Mouse (Mus musculus): Measurements from ENCODE around the gene Nt5c. TPM values are rescaled to one million over a fixed set of nuclear protein-coding genes. Genes with fewer than 3 reads are reported as not detected.

Gene Nt5c
- polyA plus RNA-seq, 1 experiment from 2014 or later, result 66.2 TPM

DNA sequence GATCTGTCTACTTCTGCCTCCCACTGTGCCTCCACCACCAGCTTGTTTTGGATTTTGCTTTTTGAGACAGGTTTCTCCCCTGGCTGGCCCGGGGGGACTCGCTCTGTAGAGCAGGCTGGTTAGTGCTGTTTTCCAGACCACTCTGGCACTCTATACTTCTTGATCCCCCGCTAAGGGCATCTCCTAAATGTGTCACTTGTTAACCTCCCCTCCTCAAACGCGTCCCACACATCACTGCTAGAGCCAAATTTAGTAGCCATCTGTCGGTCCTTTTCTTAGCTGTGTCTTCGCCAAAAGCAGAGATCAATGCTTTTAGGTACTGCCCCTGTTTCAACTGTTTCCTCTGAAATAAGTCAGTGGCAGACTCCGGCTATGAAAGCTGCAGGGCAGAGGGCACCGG is 27.0 kb upstream of the Nt5c start:
- H3K27me3 ChIP-seq (ENCODE audit: low read depth, poor library complexity, severe bottlenecking), result no peaks in the 10 kb centered on the region
- H3K4me1 ChIP-seq, result peaks cover 10% of the 10 kb centered on the region
- no peak overlapping the region for H3K4me3 ChIP-seq
- DNase-seq (ENCODE audit: low spot score), result no peak
- no peak overlapping the region for H3K27ac ChIP-seq
- H3K9me3 ChIP-seq (replicated peaks), result no peaks in the 10 kb centered on the region
- 69% methylated on average over 9 of the region's 9 CpGs for WGBS
- H3K36me3 ChIP-seq, result peaks cover 27% of the 10 kb centered on the region

DNA sequence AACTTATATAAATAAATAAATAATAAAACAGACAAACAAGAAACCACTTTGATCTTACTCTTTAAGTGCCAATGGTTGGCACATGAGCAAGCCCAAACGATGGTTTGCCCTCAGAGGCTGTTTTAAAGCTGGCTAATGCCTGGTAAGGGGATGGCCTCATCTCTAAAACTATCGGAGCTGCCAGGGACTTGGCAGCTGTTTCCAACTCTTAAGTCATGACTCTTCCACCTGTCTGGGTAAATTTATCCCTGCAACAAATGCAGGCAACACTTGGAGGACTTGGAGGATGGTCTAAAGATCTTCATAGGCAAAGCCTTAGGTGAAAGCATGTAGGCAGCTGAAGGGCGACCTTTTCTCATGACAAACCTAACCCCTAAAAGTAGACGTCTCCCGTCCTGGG is 25.3 kb upstream of the Nt5c start:
- Histone ChIP-seq H3K4me1 (peaks cover 25% of the 10 kb centered on the region), H3K36me3 (peaks cover 15% of the 10 kb centered on the region), H3K9me3 (replicated peaks) (no peaks in the 10 kb centered on the region), H3K27me3 (ENCODE audit: low read depth, poor library complexity, severe bottlenecking) (no peaks in the 10 kb centered on the region), H3K4me3 (no peak overlapping the region), H3K27ac (no peak overlapping the region)
- DNase-seq (ENCODE audit: low spot score), result no peak
- 80% methylated on average over 5 of the region's 5 CpGs for WGBS

GRCm38 (mm10) chr11:115515021-115515420 is 23.4 kb upstream of the Nt5c start:
- peak overlapping the region; percentile 95; the same call in 1 of the 2 replicates for H3K27ac ChIP-seq
- H3K36me3 ChIP-seq, result peaks cover 8% of the 10 kb centered on the region; the same call in 1 of the 2 replicates
- peaks cover 44% of the 10 kb centered on the region for H3K4me1 ChIP-seq
- H3K4me3 ChIP-seq, result no peak overlapping the region
- H3K9me3 ChIP-seq (replicated peaks), result no peaks in the 10 kb centered on the region
- no peaks in the 10 kb centered on the region for H3K27me3 ChIP-seq (ENCODE audit: low read depth, poor library complexity, severe bottlenecking)
- no peak for DNase-seq (ENCODE audit: low spot score)
- 79% methylated on average over 6 of the region's 6 CpGs for WGBS

GRCm38 (mm10) chr11:115514238-115514663 is 22.6 kb upstream of the Nt5c start, which contains the start of gene Jpt1:
Jpt1 (minus strand) TSS chr11:115514387.
- Histone ChIP-seq H3K4me1 (peaks cover 48% of the 10 kb centered on the region), H3K36me3 (peaks cover 7% of the 10 kb centered on the region; the same call in 1 of the 2 replicates), H3K27me3 (ENCODE audit: low read depth, poor library complexity, severe bottlenecking) (no peaks in the 10 kb centered on the region), H3K9me3 (replicated peaks) (no peaks in the 10 kb centered on the region), H3K27ac (peak within 1 kb of the TSS; percentile 95), H3K4me3 (peak within 1 kb of the TSS; percentile 98)
- under 1% methylated on average over 24 of the region's 24 CpGs for WGBS
- DNase-seq (ENCODE audit: low spot score), result peak; percentile 94

GRCm38 (mm10) chr11:115513271-115514237 is 21.9 kb upstream of the Nt5c start:
- Histone ChIP-seq H3K27ac (peak overlapping the region; percentile 95), H3K27me3 (ENCODE audit: low read depth, poor library complexity, severe bottlenecking) (no peaks in the 10 kb centered on the region), H3K4me1 (peaks cover 53% of the 10 kb centered on the region), H3K36me3 (peaks cover 11% of the 10 kb centered on the region; the same call in 1 of the 2 replicates), H3K9me3 (replicated peaks) (no peaks in the 10 kb centered on the region), H3K4me3 (peak overlapping the region; percentile 98)
- under 1% methylated on average over 57 of the region's 57 CpGs for WGBS
- DNase-seq (ENCODE audit: low spot score), result peak; percentile 63

DNA sequence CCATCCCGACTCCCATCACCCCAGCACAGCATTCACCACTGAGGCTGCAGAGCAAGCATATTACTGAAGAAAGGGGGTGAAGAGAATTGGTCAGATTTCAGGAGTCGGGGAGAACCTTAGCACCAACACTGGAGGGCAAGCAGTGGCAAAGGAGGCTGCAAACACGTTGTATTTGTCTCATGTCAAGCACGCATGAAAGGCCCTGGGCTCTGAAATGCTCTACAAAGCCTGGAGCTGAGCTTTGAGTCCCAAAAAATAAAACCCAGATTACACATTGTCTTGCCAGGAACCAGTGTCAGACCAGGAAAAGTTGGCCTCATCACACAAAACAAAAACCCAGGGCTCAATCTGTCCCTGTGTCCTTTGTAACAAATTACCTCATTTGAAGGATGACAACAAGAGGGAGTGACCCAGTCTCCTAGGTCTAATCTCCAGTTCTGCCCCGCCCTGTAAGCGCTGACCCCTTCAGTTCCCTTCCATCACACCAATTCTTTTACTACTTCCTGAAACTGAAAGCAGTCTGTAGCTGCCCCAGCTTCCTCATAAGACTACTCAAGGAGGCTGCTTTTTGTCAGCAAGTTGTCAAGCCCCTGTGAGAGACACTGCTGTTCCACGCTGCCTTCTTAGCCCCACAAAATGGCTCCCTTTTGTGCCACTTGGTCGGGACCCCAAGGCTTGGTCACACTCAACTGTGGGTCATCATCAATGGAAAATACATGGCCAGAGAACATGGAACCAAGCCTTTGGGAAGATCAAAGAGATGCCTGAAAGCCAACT is 20.9 kb upstream of the Nt5c start:
- WGBS, result 51% methylated on average over 8 of the region's 8 CpGs
- no peak for DNase-seq (ENCODE audit: low spot score)
- Histone ChIP-seq H3K4me1 (peaks cover 55% of the 10 kb centered on the region), H3K4me3 (peak overlapping the region; percentile 98), H3K27ac (peak overlapping the region; percentile 95), H3K27me3 (ENCODE audit: low read depth, poor library complexity, severe bottlenecking) (no peaks in the 10 kb centered on the region), H3K9me3 (replicated peaks) (no peaks in the 10 kb centered on the region), H3K36me3 (peaks cover 17% of the 10 kb centered on the region; the same call in 1 of the 2 replicates)

GRCm38 (mm10) chr11:115512004-115512403 is 20.3 kb upstream of the Nt5c start:
- peaks cover 57% of the 10 kb centered on the region for H3K4me1 ChIP-seq
- no peak for DNase-seq (ENCODE audit: low spot score)
- no peaks in the 10 kb centered on the region for H3K27me3 ChIP-seq (ENCODE audit: low read depth, poor library complexity, severe bottlenecking)
- peak overlapping the region; percentile 98 for H3K4me3 ChIP-seq
- 0 out of 2 replicates have a peak overlapping the region, but pooled peaks have one; percentile 38 for H3K27ac ChIP-seq
- no peaks in the 10 kb centered on the region for H3K9me3 ChIP-seq (replicated peaks)
- 89% methylated on average over 3 of the region's 3 CpGs for WGBS
- H3K36me3 ChIP-seq, result peaks cover 20% of the 10 kb centered on the region; the same call in 1 of the 2 replicates

GRCm38 (mm10) chr11:115511121-115511520 is 19.5 kb upstream of the Nt5c start:
- Histone ChIP-seq H3K27me3 (ENCODE audit: low read depth, poor library complexity, severe bottlenecking) (no peaks in the 10 kb centered on the region), H3K27ac (no peak overlapping the region), H3K36me3 (peaks cover 29% of the 10 kb centered on the region), H3K4me3 (peak overlapping the region; percentile 98; the same call in 1 of the 2 replicates), H3K4me1 (peaks cover 57% of the 10 kb centered on the region), H3K9me3 (replicated peaks) (no peaks in the 10 kb centered on the region)
- 87% methylated on average over 2 of the region's 2 CpGs for WGBS
- DNase-seq (ENCODE audit: low spot score), result no peak

- no peaks in the 10 kb centered on the region for H3K27me3 ChIP-seq (ENCODE audit: low read depth, poor library complexity, severe bottlenecking)
- H3K9me3 ChIP-seq (replicated peaks), result no peaks in the 10 kb centered on the region
- H3K4me1 ChIP-seq, result peaks cover 57% of the 10 kb centered on the region
- H3K36me3 ChIP-seq, result peaks cover 32% of the 10 kb centered on the region
- peak overlapping the region; percentile 30; the same call in 1 of the 2 replicates for H3K4me3 ChIP-seq
- H3K27ac ChIP-seq, result no peak overlapping the region; the same call in 1 of the 2 replicates
- DNase-seq (ENCODE audit: low spot score), result no peak
- 63% methylated on average over 5 of the region's 5 CpGs for WGBS
Observed at GRCm38 (mm10) chr11:115510507-115510888, 18.8 kb upstream of the Nt5c start.

GRCm38 (mm10) chr11:115509773-115510506 is 18.3 kb upstream of the Nt5c start:
- Histone ChIP-seq H3K4me1 (peaks cover 56% of the 10 kb centered on the region), H3K4me3 (peak overlapping the region; percentile 30), H3K27me3 (ENCODE audit: low read depth, poor library complexity, severe bottlenecking) (no peaks in the 10 kb centered on the region), H3K27ac (no peak overlapping the region), H3K9me3 (replicated peaks) (no peaks in the 10 kb centered on the region), H3K36me3 (peaks cover 38% of the 10 kb centered on the region)
- DNase-seq (ENCODE audit: low spot score), result no peak
- WGBS, result 58% methylated on average over 6 of the region's 6 CpGs

- H3K4me1 ChIP-seq, result peaks cover 43% of the 10 kb centered on the region
- H3K9me3 ChIP-seq (replicated peaks), result no peaks in the 10 kb centered on the region
- WGBS, result 82% methylated on average over 2 of the region's 2 CpGs
- H3K36me3 ChIP-seq, result peaks cover 55% of the 10 kb centered on the region
- H3K27me3 ChIP-seq (ENCODE audit: low read depth, poor library complexity, severe bottlenecking), result no peaks in the 10 kb centered on the region
- H3K4me3 ChIP-seq, result no peak overlapping the region
- no peak for DNase-seq (ENCODE audit: low spot score)
- H3K27ac ChIP-seq, result no peak overlapping the region
Observed at GRCm38 (mm10) chr11:115508061-115508460, 16.4 kb upstream of the Nt5c start.

GRCm38 (mm10) chr11:115506586-115506985 is 14.9 kb upstream of the Nt5c start:
- Histone ChIP-seq H3K27ac (no peak overlapping the region), H3K36me3 (peaks cover 68% of the 10 kb centered on the region), H3K4me3 (no peak overlapping the region), H3K27me3 (ENCODE audit: low read depth, poor library complexity, severe bottlenecking) (no peaks in the 10 kb centered on the region), H3K9me3 (replicated peaks) (no peaks in the 10 kb centered on the region), H3K4me1 (peaks cover 29% of the 10 kb centered on the region)
- no peak for DNase-seq (ENCODE audit: low spot score)
- 84% methylated on average over 3 of the region's 3 CpGs for WGBS
